Mouse (Mus musculus) small intestine, adult 2 months (tissue): ENCODE results near the gene Nek2.

ENCODE experiments used
- CTCF ChIP-seq: fragments of 200-500 bp; IDR thresholded peaks from 2 replicates; pipeline ENCODE4 v1.5.1; 2012; ENCODE audit warnings: low read depth, mild to moderate bottlenecking, control low read depth, inconsistent platforms, low read length, moderate library complexity, mixed read lengths; ENCODE audit not compliant: insufficient replicate concordance, insufficient read length; ENCODE audit errors: extremely low read depth
- POLR2A ChIP-seq: fragments of 200-500 bp; IDR thresholded peaks from 2 replicates; pipeline ENCODE4 v1.6.1; 2012; ENCODE audit warnings: low read depth, mild to moderate bottlenecking, control low read depth, inconsistent platforms, low read length, moderate library complexity

DNA sequence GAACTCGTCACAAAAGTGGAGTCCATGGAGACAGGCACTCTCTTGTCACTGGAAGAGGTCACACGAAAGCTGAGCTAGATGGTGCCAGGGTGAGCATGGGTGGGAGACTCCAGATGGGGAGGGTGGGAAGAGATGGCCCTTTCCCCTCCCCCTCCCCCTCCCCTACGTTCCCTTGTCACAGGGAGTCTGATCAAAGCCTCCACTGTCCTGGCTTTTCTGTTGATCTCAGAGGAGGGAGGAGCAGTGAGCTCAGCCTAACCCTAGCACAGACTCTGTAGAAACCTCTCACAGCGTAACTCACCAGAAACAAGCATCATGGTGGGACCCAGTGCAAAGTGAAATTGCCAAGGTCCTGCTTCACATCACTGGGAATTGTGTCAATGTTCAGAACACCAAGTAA is 33.9 kb upstream of the Nek2 start:
- no peak for TF ChIP-seq POLR2A
- TF ChIP-seq CTCF: no peak
